Mouse (Mus musculus) lung, postnatal 25 days (tissue): ENCODE measurements at regions not wholly inside any gene's neighbourhood (a gene's known extent, or its start where the extent isn't known, plus 50 kb on each side); places are given as distances from the start of the nearest gene placed in this dataset.

Source experiments
- DNase-seq: peaks from one replicate; pipeline ENCODE4 v3.0.0; 2022; ENCODE audit warnings: low spot score

DNA sequence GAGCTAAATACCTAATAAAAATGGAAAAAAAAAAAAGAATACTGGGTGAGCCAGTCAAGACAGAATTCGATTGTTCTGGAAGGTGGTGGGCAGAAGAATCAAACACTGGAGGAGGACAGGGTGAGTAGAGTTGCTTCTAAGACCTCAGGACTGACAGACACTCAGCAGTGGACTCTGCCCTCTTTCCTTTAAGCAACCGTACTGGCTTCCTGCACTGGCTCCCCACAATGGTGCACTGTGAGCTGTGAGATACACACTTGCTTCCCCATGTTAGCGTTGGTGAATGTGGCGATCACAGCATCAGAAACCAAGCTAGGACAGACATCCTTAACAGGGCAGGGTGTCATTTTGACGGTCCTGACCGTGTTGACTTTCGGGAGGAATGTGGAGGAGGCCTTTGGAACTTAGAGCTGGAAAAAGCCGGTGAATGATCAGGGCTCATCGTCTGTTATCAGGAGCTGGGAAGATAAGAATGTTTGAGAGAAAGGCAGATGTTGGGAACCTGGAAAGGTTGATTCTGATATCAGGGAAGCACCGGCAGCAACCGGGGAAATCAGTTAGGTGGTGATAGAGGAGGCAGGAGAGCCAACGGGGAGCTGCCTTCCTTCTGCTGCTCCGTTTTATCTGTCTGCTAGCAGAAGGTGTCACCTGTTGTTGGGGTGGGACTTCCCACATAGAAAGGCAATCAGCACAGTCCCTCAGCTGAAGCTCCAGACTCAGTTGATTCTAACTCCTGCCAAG, 254.8 kb downstream of the Ajap1 start:
- DNase-seq = no peak

DNA sequence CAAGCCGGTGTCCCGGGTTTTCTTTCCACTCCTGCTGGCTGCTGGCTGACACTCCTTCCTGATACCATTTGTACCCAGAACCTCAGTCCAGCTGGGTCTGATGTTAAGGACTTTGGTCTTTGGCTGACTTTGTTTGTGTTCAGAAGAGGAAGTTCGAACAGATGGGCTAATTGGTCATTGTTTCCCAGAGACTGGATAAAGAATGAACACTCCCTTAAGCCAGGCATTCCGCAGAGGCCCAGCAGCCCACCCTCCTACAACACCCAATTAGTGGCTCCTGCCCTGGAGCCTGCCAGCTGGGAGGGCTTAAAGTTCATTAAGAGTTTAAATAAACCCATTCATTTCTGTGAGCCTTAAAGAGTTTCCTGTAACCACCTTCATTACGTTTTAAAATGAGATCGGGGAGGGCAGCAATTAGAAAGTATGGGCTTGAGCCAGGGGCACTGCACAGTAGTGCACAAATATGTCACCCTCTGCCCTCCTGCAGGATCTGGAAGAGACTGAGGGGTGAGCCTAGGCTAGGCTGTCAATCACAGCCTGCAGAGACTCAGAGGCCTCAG, 257.9 kb downstream of the Ajap1 start:
- peak; percentile 9 for DNase-seq

DNA sequence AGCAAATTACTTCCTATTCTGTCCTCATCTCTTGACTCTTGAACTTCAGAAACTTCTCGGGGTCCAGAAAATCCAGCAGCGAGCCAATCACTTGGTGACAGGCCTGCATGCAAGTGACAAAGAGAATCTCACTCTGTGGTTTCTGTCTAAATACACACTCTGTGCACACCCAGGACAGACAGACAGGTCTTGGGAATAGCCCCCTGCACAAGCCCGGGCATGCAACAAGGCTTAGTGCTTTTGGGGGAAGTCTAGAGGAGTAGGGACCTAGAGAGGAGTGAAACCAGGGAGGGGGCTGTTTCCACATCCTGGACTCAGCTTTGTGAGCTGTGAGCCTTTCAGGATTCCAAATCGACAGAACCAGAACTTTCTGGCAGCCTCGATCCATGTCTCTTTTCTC, 259.6 kb downstream of the Ajap1 start:
- no peak for DNase-seq

DNA sequence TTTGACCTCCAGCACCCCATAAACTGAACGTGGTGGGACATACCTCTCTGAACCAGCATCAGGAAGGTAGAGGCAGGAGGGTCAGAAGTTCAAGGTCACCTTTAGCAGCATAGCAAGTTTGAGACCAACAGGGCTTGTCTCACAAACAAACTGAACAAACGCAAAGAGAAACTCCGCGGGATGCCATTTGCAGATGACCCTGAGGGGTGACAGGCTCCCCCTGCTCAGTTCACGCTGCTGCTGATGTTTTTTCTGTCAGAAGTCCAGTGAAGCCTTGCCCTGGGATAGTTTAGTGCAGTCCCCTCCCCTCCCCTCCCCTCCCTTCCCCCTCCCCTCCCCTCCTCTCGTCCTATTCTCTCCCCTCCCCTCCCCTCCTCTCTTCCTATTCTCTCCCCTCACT, 262.1 kb downstream of the Ajap1 start:
- DNase-seq = no peak

DNA sequence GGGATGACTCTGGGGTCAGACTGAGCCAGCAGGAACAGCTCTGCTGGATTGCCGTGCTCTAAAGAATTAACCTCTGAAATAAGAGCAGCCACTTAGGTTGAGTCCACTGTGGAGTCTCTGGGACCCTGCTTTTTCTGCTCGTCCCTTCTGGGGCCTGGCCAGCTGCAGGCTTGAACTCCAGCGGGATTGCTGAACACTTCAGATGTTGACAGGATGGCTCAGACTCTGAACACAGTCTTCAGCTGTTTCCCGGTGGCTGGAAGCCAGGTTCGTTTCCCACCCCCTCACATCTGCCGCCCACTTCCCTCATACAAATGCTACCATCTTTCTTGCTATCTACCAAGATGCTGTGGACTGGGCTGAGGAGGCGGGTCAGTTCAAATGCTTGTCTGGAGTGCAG, 262.5 kb downstream of the Ajap1 start:
- no peak for DNase-seq

DNA sequence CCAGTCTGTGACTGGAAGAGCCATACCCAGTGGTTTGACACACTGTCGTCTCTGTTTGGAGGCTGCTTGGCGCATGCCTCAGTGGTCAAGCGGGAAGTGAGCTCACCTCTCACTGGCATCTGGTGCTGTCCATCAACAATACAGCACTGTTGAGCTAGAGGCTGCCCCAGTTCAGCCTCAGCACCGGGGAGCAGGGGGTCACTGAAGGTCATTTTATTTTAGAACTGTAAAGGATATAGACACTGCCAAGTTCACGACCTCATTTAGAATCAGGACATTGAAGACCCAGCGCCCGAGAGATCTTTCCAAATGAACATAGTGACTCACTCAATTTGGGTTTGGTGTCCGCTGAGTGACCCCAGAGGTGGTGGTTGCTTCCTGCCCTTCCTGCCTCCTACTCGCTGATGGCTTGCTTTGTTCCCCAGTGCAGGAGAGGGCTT, 265.1 kb downstream of the Ajap1 start:
- DNase-seq = no peak

DNA sequence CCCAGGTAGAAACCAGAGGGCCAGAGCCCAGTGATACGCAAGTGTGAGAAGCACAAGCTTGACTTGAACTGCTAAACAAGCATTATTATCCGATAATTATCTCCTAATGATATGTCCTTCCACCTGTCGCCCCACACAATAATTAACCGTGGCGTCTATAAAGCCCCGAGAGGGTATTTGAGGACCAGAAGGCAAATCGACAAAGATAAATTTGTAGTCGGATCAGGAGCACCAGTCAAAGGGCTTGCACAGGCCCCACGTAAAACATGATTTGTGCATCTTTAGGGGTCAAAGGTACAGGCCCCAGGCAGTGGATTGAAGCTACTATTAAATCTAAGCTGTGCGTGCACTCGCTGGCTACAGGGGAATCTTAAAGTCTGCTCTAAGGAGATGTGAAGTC, 270.5 kb downstream of the Ajap1 start:
- no peak for DNase-seq

DNA sequence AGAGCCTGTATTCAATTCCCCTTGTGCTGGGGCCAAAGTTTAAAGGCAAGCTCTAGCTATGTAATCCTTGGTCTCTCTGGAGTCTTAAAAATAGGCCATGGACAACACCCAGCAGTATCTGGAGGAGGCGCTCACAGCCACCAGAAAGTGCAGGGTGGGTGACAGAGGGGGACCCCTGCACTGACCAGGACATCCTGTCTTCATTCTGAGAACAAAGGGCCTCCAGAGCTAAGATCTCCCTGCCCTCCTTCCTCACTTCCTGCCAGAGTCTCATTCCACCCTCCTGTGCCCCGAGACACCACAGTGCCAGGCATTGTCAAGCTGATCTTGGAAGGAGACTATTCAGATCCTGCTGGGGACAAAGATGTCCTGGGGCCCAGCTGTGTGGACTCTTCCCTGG, 273.8 kb downstream of the Ajap1 start:
- no peak for DNase-seq

DNA sequence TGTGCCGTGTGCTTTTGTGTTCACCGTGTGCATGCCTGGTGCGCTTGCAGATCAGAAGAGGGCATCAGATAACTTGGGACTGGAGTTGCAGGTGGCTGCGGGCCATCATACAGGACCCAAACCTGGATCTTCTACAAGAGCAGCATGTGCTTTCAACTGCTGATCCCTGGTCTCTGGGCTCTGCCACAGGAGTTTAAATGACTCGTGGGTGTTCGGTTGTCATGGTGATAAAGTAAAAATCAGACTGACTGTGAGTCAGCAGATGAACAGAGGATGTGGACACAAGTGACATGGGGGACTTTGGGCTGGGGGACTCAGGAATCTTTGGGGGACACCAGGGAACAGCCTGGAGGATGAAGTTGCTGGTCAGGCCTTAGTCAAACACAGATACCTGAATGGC, 274.4 kb downstream of the Ajap1 start:
- no peak for DNase-seq

DNA sequence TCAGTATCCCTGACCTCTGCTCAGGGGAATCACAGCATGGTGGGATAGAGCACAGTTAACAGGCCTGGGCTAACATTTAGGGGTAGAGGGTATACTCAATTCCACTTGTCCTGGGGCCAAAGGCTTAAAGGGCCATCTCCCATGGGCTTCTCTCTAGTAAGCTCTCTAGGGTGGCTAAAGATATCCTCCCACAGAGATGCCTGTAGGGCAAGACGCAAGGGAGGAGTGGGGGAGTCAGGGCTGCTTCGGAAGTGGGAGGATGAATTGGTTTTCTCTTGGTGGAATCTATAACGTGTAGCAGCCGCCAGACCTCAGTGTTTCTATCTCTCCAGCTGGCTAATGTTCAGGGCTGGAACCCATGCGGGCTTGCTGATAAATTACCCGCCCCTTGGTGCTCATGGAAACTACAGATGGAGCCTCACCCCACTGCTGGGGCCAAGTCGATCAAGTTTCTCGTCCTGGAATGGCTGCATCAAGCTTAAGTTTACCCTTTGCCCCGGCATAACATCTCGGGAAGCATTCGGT, 275.0 kb downstream of the Ajap1 start:
- no peak for DNase-seq

DNA sequence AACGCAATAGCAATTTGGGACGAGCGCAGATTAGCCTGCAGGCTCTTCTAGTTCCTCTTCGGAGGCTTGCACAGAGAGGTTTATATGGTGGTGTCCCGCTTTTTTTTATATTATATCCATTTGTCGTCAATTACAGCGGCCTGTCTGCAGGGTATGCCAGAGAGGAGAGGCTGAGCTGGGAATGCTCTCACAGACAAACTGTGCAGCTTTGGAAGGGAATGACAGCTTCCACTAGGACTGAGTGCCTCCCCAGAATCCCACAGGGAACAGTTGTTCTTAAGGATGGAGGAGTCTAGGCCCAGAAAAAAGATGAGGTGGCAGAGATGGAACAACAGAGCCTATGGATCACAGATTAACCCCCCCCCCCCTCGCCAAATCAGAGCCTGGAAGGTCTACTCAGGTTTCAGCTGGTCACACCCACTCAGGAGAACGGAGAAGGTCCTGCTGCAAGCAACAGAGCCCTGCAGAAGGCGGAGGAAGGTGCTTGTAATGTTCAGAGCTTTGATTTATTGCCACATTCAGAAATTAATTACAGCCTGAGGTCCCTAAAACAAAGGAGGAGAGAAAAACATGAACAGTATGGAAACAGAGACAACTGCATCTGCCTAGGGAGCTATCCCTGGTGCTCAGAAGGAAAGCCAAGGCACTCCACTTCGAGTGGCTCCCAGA, 275.7 kb downstream of the Ajap1 start:
- no peak for DNase-seq

DNA sequence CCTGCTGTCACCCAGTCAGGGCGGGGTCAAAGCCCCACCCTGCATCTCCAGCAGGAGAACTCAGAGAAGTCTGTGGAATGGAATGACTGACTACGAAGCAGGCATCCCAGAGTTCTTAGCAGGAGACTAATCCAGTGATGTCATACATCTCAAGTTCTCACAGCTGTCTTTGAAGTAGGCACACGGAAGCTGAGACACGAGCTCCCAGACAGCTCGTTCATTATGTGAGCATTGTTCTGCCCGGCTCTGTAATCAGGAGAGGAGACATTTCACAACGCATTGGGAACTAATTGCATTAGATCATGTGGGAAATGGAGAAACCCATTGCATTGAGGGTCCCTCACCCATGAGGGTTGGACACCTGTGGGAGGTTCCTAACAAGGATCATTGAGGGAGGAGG, 277.8 kb downstream of the Ajap1 start:
- DNase-seq = no peak

DNA sequence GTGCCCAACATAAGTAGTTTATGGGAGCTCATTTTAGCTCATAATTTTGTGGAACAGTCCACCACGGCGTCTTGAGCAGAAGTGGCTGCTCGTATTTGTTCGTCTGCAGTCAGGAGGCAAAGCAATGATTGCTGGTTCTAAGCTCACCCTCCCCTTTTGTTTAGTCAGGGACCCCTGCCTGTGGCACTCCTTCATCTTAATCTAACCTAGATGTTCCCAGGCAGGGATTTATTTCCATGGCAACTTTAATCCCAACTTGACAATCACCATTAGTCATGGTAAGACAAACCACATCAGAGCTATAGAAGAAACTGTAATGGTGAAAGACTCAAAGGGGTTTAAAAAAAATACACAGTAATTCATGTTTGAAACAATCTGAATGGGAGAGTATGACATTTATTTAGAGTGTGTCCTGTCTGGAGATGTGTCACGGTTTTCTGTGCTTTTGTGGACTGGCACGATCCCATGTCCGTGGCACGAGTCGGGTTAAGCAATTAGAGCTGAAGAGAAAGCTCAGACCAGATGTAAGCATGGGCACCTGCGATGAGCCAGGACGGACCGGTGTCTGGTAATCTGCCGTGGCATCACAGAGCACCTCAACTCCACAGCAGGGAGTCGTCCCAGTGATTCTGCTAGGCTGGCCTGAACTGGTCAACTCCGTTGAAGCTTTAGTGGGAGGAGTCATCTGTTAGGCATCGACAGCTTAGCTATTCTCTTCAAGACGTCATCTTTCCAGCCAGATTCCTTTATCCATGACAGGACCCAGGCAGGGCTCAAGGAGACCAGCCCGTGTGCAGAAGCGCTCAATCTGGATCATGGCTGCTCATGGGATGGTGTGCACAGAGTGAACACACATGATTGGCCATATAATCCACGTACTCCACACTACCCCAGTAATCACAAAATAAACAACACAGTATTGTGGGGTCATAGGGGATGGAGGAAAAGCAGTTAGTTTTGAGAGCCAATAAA, 281.5 kb downstream of the Ajap1 start:
- no peak for DNase-seq

DNA sequence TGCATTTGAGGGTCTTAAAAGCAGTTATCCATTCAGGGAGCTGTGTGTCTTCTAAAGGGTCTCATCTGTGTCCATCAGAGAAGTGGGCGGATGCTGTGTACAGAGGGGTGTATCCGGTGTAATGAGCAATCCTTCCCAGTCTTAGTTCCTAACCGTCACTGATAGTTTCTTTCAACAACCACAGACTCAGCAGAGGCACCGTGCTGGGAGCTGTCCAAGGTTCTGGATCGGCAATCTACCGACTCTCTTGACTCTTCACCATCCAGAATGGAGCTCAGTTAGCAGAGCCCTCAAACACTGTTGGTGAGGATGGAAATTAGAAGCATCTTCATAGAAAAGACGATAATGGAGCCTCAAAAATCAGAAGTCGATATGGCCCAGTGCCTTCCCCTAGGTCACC, 293.1 kb downstream of the Ajap1 start:
- DNase-seq = no peak

DNA sequence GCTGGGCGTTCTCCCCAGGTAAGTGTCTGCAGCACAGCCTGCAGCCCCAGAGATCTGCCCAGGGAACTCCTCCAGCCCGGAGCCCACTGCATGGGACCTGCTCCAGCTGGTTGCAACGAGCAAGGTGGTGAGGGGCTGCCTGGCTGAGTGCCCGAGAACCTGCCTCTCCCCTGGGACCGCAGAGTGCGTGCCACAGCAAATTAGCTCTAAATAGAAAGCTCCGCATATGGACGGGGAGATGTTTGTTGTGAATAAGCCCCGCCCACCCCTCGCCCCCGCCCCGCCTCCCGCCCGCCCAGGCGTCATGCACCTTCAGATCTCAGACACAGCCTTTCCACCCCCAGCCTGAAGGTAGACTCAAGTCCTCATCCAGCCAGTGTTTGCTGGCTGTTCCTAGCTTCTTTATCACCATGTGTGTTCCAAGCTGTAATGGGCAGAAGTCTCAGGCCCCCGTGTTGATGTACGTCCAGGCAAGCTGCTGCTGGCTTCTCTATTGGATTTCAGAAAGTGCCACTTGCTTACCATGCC, 294.0 kb downstream of the Ajap1 start:
- no peak for DNase-seq

DNA sequence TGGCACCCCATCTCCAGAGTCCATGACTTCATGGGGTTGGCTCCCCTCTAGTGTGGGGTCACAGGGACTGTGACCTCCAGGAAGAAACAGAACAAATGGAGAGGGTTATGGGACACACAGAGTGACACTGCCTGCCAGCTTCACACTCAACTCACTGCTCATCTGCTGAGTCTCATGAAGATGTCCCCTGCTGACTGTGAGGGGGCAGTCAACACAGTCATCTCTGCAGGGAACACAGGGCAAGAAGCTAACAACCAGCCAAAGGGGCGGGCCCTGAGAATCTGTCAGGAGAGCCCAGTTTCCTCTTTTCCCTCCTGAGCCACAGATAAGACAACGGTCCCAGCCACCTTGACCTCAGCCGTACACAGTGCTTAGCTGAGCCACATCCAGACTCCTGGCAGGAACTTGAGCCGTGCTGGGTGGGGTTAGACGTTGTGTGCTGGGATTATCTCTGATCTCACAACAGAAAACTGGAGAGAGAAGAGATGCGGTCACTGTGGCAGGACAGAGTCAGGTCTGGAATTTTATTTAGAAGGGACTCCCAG, 294.6 kb downstream of the Ajap1 start:
- DNase-seq = no peak

DNA sequence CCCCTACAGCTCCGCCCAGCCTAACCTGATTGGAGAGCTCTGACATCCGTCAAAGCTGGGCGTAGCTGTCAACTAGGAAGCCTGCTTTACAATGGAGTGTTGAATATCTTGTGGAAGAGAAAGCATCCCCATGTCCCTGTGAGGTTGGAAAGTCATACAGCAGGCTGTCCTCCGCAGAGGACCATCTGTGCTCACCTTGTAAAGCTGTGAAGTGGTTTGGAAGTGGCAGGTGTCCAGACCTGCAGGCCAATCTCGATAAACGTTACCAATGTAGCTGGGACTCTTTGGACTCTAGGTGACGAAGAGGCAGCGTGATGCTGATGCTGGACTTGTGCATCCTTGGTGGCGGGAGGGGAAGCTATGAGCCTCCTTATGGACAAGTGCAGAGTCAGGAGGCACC, 305.1 kb downstream of the Ajap1 start:
- DNase-seq = no peak

DNA sequence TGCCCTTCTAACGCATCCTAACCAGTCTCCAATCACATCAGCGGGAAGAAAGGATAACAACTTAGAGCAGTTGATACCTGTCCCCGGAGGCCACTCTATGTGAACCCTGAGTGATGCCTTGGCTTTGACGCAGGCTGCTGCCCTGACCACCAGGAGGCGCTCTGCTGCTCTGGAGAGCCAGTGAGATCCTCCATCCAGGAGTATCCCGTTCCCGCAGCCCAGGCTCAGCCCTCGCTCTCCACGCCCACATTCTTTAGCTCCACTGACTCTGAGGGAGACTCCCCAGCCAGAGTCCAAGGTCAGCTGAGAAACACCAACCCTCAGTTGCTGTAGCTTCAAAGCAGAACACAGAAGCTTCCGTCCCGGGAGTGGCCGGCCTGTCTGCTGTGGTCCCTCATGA, 307.0 kb downstream of the Ajap1 start:
- peak; percentile 2 for DNase-seq

DNA sequence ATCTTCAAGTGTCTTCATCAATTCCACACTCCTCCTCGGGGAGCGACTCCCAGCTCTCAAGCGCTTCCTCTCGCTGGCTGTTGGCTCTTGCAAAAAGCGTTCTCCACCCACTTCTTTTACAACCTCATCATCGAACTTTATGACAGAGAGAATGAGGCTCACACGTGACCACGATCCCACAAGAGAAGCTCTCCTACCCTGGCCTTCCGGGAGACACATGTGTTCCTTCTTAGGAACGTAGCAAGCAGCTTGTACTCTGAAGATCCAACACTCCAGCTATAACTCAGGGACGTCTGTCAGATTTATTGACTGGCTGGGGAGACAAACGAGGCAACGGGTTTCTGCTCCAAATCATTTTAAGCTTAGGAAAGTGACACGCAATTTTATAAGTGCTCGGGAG, 307.5 kb downstream of the Ajap1 start:
- DNase-seq = no peak

DNA sequence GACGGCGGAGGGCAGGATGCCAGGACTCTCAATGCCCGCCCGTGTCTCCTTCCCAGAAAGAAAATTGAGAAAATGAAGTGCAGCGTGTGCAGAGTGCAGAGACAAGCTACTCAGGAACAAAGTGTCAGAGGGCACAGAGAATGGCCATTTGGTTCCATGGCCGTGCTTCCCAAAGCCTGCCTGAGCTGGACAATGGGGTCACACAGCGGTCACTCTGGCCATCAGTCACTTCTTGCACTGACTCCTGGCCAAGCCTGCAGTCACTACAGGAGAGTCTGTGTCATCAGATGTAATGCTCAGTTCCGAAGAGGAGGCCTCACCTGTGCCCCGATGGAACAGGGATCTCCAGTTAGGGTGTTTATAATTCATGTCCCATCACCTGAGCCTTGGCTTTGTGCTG, 312.6 kb downstream of the Ajap1 start:
- DNase-seq = no peak

DNA sequence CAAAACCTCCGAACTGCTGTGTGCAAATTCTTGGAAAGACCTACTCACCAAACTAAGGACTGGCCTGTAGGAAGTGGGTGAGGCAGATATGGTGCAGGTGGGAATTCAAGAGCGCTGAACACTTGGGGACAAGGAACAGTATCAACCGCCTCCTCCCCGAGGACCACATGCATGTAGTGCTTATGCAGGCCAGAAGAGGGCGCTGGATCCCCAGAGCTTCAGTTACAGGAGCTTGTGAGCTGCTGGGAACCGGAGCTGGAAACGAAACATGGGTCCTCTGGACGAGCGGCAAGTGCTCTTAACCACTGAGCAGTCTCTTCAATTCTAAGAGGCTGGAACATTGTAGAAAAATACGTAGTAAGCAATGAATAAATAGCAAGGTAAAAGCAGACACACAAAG, 317.8 kb downstream of the Ajap1 start:
- DNase-seq = no peak

DNA sequence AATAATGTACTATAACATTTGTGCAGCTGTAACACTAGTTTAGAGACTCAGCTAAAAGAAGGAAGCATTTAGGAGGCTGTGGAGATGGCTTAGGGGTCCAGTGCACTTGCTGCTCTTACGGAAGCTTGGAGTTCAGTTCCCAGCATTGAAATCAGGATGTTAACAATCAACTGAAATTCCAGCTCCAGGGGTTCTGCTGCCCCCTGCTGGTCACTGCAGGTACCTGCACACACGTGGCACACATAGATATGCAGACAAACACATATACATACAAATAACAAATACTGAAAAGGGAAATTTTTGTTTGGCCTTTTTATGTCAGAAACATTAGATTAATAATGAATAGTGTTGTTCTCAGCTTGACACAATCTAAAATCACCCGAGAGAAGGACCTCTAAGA, 322.5 kb downstream of the Ajap1 start:
- DNase-seq = no peak
